Mouse (Mus musculus): ENCODE results near the gene Dnajb14. TPM values are rescaled to one million over a fixed set of nuclear protein-coding genes. Genes with fewer than 3 reads are reported as not detected.

Gene Dnajb14
- polyA plus RNA-seq, 1 experiment from 2014 or later = 7.4 TPM

DNA sequence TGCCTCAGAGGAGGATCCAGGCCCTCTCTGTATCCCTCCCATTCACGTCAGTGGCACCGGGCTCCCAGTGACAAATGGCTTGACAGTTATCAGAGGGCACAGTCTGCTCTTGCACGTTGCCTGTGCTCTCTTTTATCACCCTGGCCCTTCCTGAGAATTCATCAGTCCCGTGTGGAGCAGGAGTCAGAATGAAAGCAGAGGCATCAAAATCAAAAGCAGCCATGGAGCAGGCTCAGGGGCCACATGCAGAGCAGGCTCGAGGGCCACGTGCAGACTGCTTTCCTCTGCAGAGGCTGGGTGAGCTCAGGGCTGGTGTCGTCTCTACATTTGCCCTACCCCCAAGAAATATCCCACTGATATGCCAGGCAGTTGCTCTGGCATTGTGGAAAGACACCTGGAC, 84.3 kb downstream of the Dnajb14 start:
- H3K27me3 ChIP-seq (ENCODE audit: control insufficient read depth, insufficient read depth, low read depth, low read length) = no peaks in the 10 kb centered on the region
- no peaks in the 10 kb centered on the region for H3K9me3 ChIP-seq (ENCODE audit: control insufficient read depth, low read length)
- WGBS = 23% methylated on average over 7 of the region's 7 CpGs
- no peak overlapping the region for H3K4me3 ChIP-seq (ENCODE audit: low read length)
- no peak for ATAC-seq (ENCODE audit: low read depth)
- H3K9ac ChIP-seq (ENCODE audit: low read length) = no peak overlapping the region
- H3K36me3 ChIP-seq (ENCODE audit: control insufficient read depth, insufficient read depth, low read length) = no peaks in the 10 kb centered on the region
- no peak overlapping the region for H3K4me2 ChIP-seq (ENCODE audit: low read depth, low read length)
- H3K4me1 ChIP-seq (replicated peaks; ENCODE audit: control insufficient read depth, insufficient read depth, low read length) = peaks cover 14% of the 10 kb centered on the region
- peak overlapping the region; percentile 6; the same call in 1 of the 2 replicates for H3K27ac ChIP-seq (ENCODE audit: low read length)

DNA sequence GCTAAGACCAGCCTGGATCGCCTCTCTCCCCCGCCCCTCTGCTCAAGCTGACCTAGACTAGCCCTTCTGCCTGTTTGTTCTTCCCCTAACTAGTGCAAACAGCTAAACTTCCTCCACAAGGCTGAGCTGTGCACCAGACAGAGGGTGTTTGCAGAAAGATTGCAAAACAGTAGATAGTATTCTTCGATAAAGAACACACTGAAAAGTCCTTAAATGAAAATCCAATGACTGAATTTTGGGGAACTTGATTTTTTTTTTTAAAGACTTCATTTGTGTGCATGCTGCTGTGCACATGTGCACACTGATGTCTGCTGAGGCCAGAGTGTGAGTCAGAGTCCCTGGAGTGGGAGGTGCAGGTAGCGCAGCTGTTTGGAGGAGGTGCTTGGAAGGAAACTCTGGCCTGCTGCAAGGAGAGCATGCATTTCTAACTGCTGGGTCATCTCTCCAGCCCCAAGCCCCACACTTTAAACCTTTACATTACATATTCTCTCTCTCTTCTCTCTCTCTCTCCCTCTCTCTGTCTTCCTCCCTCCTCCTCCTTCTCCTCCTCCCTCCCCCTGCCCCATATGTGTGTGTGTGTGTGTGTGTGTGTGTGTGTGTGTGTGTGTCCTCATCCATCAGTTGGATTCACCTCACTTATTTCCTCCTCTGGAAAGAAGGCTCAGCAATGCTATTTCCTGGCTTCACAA, 84.9 kb downstream of the Dnajb14 start:
- no peak overlapping the region for H3K4me2 ChIP-seq (ENCODE audit: low read depth, low read length)
- H3K9ac ChIP-seq (ENCODE audit: low read length) = no peak overlapping the region

DNA sequence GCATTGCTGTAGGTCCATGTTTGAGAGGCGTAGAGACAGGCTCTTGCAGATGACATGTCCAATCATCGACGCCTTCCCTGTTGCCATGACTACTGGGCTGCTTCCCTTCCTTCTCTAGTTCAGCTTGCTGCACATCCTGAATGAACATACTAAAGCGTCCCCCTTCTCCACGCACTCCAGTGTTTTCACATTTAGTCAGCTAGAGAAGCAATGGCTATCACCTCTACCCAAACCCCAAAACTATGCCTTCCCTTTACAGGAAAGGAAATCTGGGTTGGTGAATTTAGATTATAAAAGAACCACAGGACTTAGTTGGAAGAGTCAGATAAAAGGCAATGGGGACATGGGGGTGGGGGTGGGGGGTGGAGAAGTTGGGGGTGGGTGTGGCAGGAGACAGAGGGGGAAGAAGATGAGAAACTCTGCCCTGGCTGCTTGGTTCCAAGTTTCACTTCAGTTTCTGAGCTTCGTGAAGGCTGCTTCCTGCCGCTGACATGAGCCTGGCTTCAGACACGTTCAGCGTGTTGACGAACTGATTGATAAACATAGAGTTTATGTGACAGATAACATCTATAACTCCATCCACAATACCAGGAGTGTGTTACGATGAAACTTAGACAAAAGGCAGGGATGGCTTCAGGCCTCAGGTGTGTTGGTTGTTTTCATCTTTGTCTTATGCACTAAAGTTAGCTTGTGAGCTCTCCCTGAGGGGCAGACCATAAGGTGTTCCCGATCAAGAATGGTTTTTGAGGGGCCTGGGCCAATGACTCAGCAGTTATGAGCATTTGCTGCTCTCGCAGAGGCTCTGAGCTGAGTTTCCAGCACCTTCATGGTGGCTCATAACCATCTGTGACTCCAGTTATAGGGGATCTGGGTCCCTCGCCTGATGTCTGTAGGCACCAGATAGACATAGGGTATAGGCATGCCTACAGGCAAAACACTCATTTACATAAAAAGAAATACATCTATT, 85.7 kb downstream of the Dnajb14 start:
- peaks cover 14% of the 10 kb centered on the region for H3K4me1 ChIP-seq (replicated peaks; ENCODE audit: control insufficient read depth, insufficient read depth, low read length)
- no peaks in the 10 kb centered on the region for H3K27me3 ChIP-seq (ENCODE audit: control insufficient read depth, insufficient read depth, low read depth, low read length)
- no peaks in the 10 kb centered on the region for H3K9me3 ChIP-seq (ENCODE audit: control insufficient read depth, low read length)
- 31% methylated on average over 14 of the region's 14 CpGs for WGBS
- no peak overlapping the region for H3K4me2 ChIP-seq (ENCODE audit: low read depth, low read length)
- no peak overlapping the region for H3K27ac ChIP-seq (ENCODE audit: low read length)
- no peak overlapping the region for H3K9ac ChIP-seq (ENCODE audit: low read length)
- peak; percentile 84 for ATAC-seq (ENCODE audit: low read depth)
- H3K4me3 ChIP-seq (ENCODE audit: low read length) = no peak overlapping the region
- no peaks in the 10 kb centered on the region for H3K36me3 ChIP-seq (ENCODE audit: control insufficient read depth, insufficient read depth, low read length)

More for the DNA sequence above, 84.9 kb downstream of the Dnajb14 start:
- Histone ChIP-seq H3K4me1 (replicated peaks; ENCODE audit: control insufficient read depth, insufficient read depth, low read length) (peaks cover 14% of the 10 kb centered on the region), H3K36me3 (ENCODE audit: control insufficient read depth, insufficient read depth, low read length) (no peaks in the 10 kb centered on the region), H3K9me3 (ENCODE audit: control insufficient read depth, low read length) (no peaks in the 10 kb centered on the region), H3K27me3 (ENCODE audit: control insufficient read depth, insufficient read depth, low read depth, low read length) (no peaks in the 10 kb centered on the region), H3K27ac (ENCODE audit: low read length) (peak overlapping the region; percentile 6; the same call in 1 of the 2 replicates), H3K4me3 (ENCODE audit: low read length) (no peak overlapping the region)
- 14% methylated on average over 4 of the region's 4 CpGs for WGBS
- peak; percentile 83 for ATAC-seq (ENCODE audit: low read depth)

DNA sequence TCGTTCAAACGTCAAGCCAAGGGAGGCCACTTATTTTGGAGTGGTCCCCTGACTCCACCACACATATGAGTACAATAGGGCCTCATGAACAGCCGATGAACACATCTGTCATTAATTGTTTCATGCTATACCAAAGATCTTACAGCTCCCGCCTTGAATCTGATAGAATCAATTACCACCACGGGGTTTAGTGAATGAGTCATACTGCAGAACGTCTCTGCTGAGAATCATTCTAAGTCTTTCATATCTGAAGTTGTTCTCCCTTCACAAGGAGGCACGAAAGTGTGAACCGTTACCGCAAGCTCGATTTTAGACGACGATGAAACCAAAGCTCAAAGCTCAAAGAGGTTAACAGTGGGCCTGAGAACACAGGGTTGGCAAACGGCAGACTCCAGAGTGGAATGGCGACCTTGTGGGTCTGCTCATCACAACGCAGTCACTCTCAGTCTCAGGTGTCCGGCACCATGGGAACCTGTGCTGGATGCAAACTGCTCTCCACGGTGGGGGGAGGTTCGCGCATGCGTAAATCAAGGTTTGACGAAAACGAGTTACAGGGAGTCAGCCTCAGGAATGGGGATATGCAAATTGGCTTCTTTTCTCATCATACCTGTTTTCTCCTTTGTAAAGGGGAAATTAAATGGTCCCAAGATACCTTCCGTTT, 86.9 kb downstream of the Dnajb14 start:
- Histone ChIP-seq H3K36me3 (ENCODE audit: control insufficient read depth, insufficient read depth, low read length) (no peaks in the 10 kb centered on the region), H3K4me3 (ENCODE audit: low read length) (no peak overlapping the region), H3K4me2 (ENCODE audit: low read depth, low read length) (no peak overlapping the region), H3K9me3 (ENCODE audit: control insufficient read depth, low read length) (no peaks in the 10 kb centered on the region), H3K4me1 (replicated peaks; ENCODE audit: control insufficient read depth, insufficient read depth, low read length) (peaks cover 14% of the 10 kb centered on the region), H3K27ac (ENCODE audit: low read length) (no peak overlapping the region), H3K9ac (ENCODE audit: low read length) (no peak overlapping the region), H3K27me3 (ENCODE audit: control insufficient read depth, insufficient read depth, low read depth, low read length) (no peaks in the 10 kb centered on the region)
- WGBS = 67% methylated on average over 23 of the region's 23 CpGs
- ATAC-seq (ENCODE audit: low read depth) = no peak

DNA sequence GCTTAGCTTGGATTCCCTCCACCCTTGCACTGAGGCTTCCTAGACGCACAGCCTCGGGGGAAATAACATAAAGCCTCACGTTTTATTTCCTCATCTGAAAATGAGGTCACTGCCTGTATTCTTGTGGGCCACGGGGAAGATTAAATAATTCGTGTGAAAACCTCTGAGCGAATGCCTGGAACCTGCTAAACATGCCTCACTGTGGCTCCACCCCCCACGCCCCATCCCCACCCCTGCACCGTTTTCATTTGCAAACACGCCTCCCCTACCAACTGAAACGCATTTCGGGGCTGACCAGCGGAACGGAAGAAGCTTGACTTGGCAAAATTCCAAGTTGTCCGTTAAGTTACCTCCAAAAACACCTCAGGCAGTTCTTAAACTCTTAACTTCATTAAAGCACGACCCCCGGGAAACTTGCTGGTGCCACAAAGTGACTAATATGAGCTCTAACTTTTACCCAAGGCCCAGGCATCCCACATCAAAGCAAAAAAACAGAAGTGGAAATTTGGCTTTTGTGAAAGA, 88.1 kb downstream of the Dnajb14 start:
- ATAC-seq (ENCODE audit: low read depth) = 0 out of 2 replicates have a peak, but pooled peaks have one; percentile 51
- H3K27me3 ChIP-seq (ENCODE audit: control insufficient read depth, insufficient read depth, low read depth, low read length) = no peaks in the 10 kb centered on the region
- peaks cover 14% of the 10 kb centered on the region for H3K4me1 ChIP-seq (replicated peaks; ENCODE audit: control insufficient read depth, insufficient read depth, low read length)
- peak overlapping the region; percentile 30; the same call in 1 of the 2 replicates for H3K9ac ChIP-seq (ENCODE audit: low read length)
- peak overlapping the region; percentile 52 for H3K4me2 ChIP-seq (ENCODE audit: low read depth, low read length)
- H3K9me3 ChIP-seq (ENCODE audit: control insufficient read depth, low read length) = no peaks in the 10 kb centered on the region
- H3K36me3 ChIP-seq (ENCODE audit: control insufficient read depth, insufficient read depth, low read length) = no peaks in the 10 kb centered on the region
- peak overlapping the region; percentile 28 for H3K4me3 ChIP-seq (ENCODE audit: low read length)
- peak overlapping the region; percentile 41; the same call in 1 of the 2 replicates for H3K27ac ChIP-seq (ENCODE audit: low read length)
- WGBS = 11% methylated on average over 16 of the region's 16 CpGs

DNA sequence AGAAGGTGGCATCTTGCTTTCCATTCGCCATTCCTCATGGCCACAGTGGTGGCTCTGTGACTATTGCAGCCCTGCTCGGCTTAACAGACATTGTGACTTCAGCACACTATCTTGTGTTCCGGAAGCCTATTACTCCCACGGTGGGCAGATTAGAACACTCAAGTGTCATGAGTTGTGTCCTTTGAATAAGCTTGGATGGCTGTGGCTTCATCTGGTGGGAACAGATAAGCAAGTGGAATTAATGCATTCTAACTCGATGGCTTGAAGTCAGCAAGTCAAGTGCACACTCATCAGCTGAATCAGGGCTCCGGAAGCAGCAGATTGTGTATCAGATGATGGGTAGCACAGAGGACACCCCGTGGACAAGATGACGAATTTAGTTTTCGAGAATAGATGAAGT, 90.4 kb downstream of the Dnajb14 start:
- 83% methylated on average over 9 of the region's 9 CpGs for WGBS
- Histone ChIP-seq H3K9me3 (ENCODE audit: control insufficient read depth, low read length) (no peaks in the 10 kb centered on the region), H3K27me3 (ENCODE audit: control insufficient read depth, insufficient read depth, low read depth, low read length) (no peaks in the 10 kb centered on the region), H3K4me2 (ENCODE audit: low read depth, low read length) (no peak overlapping the region), H3K9ac (ENCODE audit: low read length) (no peak overlapping the region), H3K27ac (ENCODE audit: low read length) (no peak overlapping the region), H3K4me1 (replicated peaks; ENCODE audit: control insufficient read depth, insufficient read depth, low read length) (peaks cover 5% of the 10 kb centered on the region), H3K36me3 (ENCODE audit: control insufficient read depth, insufficient read depth, low read length) (no peaks in the 10 kb centered on the region), H3K4me3 (ENCODE audit: low read length) (no peak overlapping the region)
- ATAC-seq (ENCODE audit: low read depth) = no peak

DNA sequence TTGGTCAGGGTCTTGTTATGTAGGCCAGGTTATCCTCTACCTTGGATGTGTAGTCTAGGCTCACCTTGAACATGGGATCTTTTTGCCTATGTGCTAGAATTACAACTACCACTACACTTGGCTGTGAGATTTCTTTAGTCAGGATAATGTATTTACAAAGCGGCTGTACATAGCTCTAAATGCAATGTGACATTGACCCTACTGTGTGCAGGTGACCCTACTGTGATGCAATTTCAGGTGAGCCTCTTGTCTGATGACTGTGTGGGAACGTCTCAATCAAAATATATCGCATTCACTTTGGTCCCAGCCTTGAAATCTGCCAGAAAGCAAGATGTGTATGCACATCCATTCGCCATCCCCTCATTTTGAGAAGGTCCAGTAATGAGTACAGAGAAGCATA, 90.9 kb downstream of the Dnajb14 start:
- 88% methylated on average over 4 of the region's 4 CpGs for WGBS
- no peak overlapping the region for H3K27ac ChIP-seq (ENCODE audit: low read length)
- no peak for ATAC-seq (ENCODE audit: low read depth)

DNA sequence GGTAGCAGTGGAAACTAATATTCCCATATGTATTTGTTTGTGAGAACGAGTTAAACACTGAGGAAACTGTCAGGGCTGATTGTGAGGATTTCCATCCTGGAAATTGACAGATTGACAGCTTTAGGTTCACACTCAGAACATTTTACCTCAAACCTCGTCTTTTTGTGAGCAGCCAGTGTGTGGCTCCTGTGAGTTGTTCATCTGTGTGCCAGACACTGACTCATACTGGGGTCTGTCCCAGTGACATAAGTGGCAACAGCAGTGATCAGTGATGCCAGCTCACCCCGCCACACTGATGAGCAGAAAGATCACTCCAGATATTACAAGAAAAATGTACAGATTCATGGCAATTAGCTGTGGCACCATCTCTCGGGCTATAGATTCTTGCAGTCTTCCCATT, 92.0 kb downstream of the Dnajb14 start:
- 75% methylated on average over 4 of the region's 4 CpGs for WGBS
- no peak for ATAC-seq (ENCODE audit: low read depth)
- H3K27ac ChIP-seq (ENCODE audit: low read length) = no peak overlapping the region
- no peaks in the 10 kb centered on the region for H3K36me3 ChIP-seq (ENCODE audit: control insufficient read depth, insufficient read depth, low read length)
- H3K9ac ChIP-seq (ENCODE audit: low read length) = no peak overlapping the region
- no peak overlapping the region for H3K4me3 ChIP-seq (ENCODE audit: low read length)
- H3K4me2 ChIP-seq (ENCODE audit: low read depth, low read length) = no peak overlapping the region
- H3K9me3 ChIP-seq (ENCODE audit: control insufficient read depth, low read length) = no peaks in the 10 kb centered on the region
- H3K4me1 ChIP-seq (replicated peaks; ENCODE audit: control insufficient read depth, insufficient read depth, low read length) = peaks cover 5% of the 10 kb centered on the region; the same call in 1 of the 2 replicates
- no peaks in the 10 kb centered on the region for H3K27me3 ChIP-seq (ENCODE audit: control insufficient read depth, insufficient read depth, low read depth, low read length)

More for the DNA sequence above, 90.9 kb downstream of the Dnajb14 start:
- Histone ChIP-seq H3K9ac (ENCODE audit: low read length) (no peak overlapping the region), H3K27me3 (ENCODE audit: control insufficient read depth, insufficient read depth, low read depth, low read length) (no peaks in the 10 kb centered on the region), H3K4me2 (ENCODE audit: low read depth, low read length) (no peak overlapping the region), H3K4me3 (ENCODE audit: low read length) (no peak overlapping the region), H3K36me3 (ENCODE audit: control insufficient read depth, insufficient read depth, low read length) (no peaks in the 10 kb centered on the region), H3K9me3 (ENCODE audit: control insufficient read depth, low read length) (no peaks in the 10 kb centered on the region), H3K4me1 (replicated peaks; ENCODE audit: control insufficient read depth, insufficient read depth, low read length) (peaks cover 5% of the 10 kb centered on the region; the same call in 1 of the 2 replicates)
